Mouse (Mus musculus): ENCODE data around the gene Max. TPM values are rescaled to one million over a fixed set of nuclear protein-coding genes. Genes with fewer than 3 reads are reported as not detected.
A peak's percentile ranks its signal among the peaks of the same experiment; 100 is the strongest.

Max gene
- total RNA-seq, 2 experiments from 2014 or later: 75.3 to 76.5 TPM

GRCm38 (mm10) chr12:76923118-76923517 lies 38.9 kb downstream of the Max start:
- DNase-seq (ENCODE audit: low spot score in 2 of 2): no peak

GRCm38 (mm10) chr12:76920990-76921389 lies 41.0 kb downstream of the Max start:
- DNase-seq (ENCODE audit: low spot score in 2 of 2): no peak

- no peak for DNase-seq (ENCODE audit: low spot score in 2 of 2)
Observed at GRCm38 (mm10) chr12:76920398-76920797, 41.6 kb downstream of the Max start.

- no peak for DNase-seq (ENCODE audit: low spot score in 2 of 2)
Observed at GRCm38 (mm10) chr12:76918855-76919254, 43.1 kb downstream of the Max start.

- DNase-seq (ENCODE audit: low spot score in 2 of 2): no peak
Observed at GRCm38 (mm10) chr12:76918113-76918512, 43.9 kb downstream of the Max start.

- DNase-seq (ENCODE audit: low spot score in 2 of 2): no peak
Observed at GRCm38 (mm10) chr12:76916163-76916562, 45.8 kb downstream of the Max start.

- DNase-seq (ENCODE audit: low spot score in 2 of 2): no peak
Observed at GRCm38 (mm10) chr12:76912193-76912592, 49.8 kb downstream of the Max start.

GRCm38 (mm10) chr12:76911171-76911726 lies 50.8 kb downstream of the Max start:
- DNase-seq (ENCODE audit: low spot score in 2 of 2): no peak

GRCm38 (mm10) chr12:76910258-76910940 lies 51.6 kb downstream of the Max start:
- DNase-seq (ENCODE audit: low spot score in 2 of 2): no peak

GRCm38 (mm10) chr12:76909218-76909617 lies 52.8 kb downstream of the Max start:
- no peak for DNase-seq (ENCODE audit: low spot score in 2 of 2)

- DNase-seq (ENCODE audit: low spot score in 2 of 2): no peak
Observed at GRCm38 (mm10) chr12:76906278-76906677, 55.7 kb downstream of the Max start.

- no peak for DNase-seq (ENCODE audit: low spot score in 2 of 2)
Observed at GRCm38 (mm10) chr12:76901508-76902294, 60.3 kb downstream of the Max start.

- no peak for DNase-seq (ENCODE audit: low spot score in 2 of 2)
Observed at GRCm38 (mm10) chr12:76899261-76899975, 62.6 kb downstream of the Max start.

GRCm38 (mm10) chr12:76898141-76898540 lies 63.9 kb downstream of the Max start:
- no peak for DNase-seq (ENCODE audit: low spot score in 2 of 2)

- DNase-seq (ENCODE audit: low spot score in 2 of 2): no peak
Observed at GRCm38 (mm10) chr12:76897006-76897405, 65.0 kb downstream of the Max start.

- DNase-seq (ENCODE audit: low spot score in 2 of 2): no peak
Observed at GRCm38 (mm10) chr12:76896566-76896965, 65.4 kb downstream of the Max start.

- DNase-seq (ENCODE audit: low spot score in 2 of 2): no peak
Observed at GRCm38 (mm10) chr12:76895777-76896176, 66.2 kb downstream of the Max start.

GRCm38 (mm10) chr12:76894792-76895559 lies 67.0 kb downstream of the Max start:
- DNase-seq (ENCODE audit: low spot score in 2 of 2): no peak

GRCm38 (mm10) chr12:76892910-76893695 lies 68.9 kb downstream of the Max start:
- DNase-seq (ENCODE audit: low spot score in 2 of 2): no peak

- DNase-seq (ENCODE audit: low spot score in 2 of 2): peak in 1 of 2 experiments; percentile 28
Observed at GRCm38 (mm10) chr12:76891160-76891559, 70.8 kb downstream of the Max start.

Data from layer of hippocampus, adult 18-20 months (tissue).